Mouse (Mus musculus) liver, embryonic 11.5 days (tissue): ENCODE measurements around the gene Xpot. TPM values are rescaled to one million over a fixed set of nuclear protein-coding genes. Genes with fewer than 3 reads are reported as not detected.

Experiments
- ATAC-seq: fragments of 200-750 bp; cut with Nextera tagmentation; replicated peaks from 2 replicates; pipeline ENCODE4 v1.8.0; 2017; ENCODE audit warnings: moderate number of reproducible peaks, mild to moderate bottlenecking, moderate TSS enrichment, moderate library complexity; ENCODE audit not compliant: low FRiP score
- DNase-seq: peaks from one replicate; pipeline ENCODE4 v3.0.0-alpha.2; 2017; ENCODE audit warnings: low spot score
- H3K27ac ChIP-seq: fragments of 300-500 bp; sonication (generic); 2 replicates; pipeline ENCODE4 v1.5.1; 2014; ENCODE audit warnings: mild to moderate bottlenecking, low read depth, low read length, control low read depth
- H3K27me3 ChIP-seq: fragments of 300-500 bp; sonication (generic); replicated peaks from 2 replicates; pipeline ENCODE4 v1.6.1; 2014; ENCODE audit warnings: low read length, mixed read lengths; ENCODE audit not compliant: control insufficient read depth, insufficient read depth
- H3K36me3 ChIP-seq: fragments of 300-500 bp; sonication (generic); 2 replicates; pipeline ENCODE4 v1.6.1; 2014; ENCODE audit warnings: mild to moderate bottlenecking, low read length, moderate library complexity, mixed read lengths; ENCODE audit not compliant: control insufficient read depth, insufficient read depth
- H3K4me1 ChIP-seq: fragments of 300-500 bp; sonication (generic); replicated peaks from 2 replicates; pipeline ENCODE4 v1.6.1; 2014; ENCODE audit warnings: low read length, mixed read lengths; ENCODE audit not compliant: control insufficient read depth, insufficient read depth
- H3K4me2 ChIP-seq: fragments of 300-500 bp; sonication (generic); 2 replicates; pipeline ENCODE4 v1.6.1; 2014; ENCODE audit warnings: mild to moderate bottlenecking, control low read depth, moderate library complexity
- H3K4me3 ChIP-seq: fragments of 300-500 bp; sonication (generic); 2 replicates; pipeline ENCODE4 v1.5.1; 2014; ENCODE audit warnings: low read depth, low read length, control low read depth
- H3K9ac ChIP-seq: fragments of 300-500 bp; sonication (generic); 2 replicates; pipeline ENCODE4 v1.6.1; 2014; ENCODE audit warnings: low read depth, low read length, control low read depth
- H3K9me3 ChIP-seq: fragments of 300-500 bp; sonication (generic); 2 replicates; pipeline ENCODE4 v1.6.1; 2016; ENCODE audit warnings: low read length, inconsistent platforms, mixed read lengths; ENCODE audit not compliant: control insufficient read depth
- WGBS: fragments of 180-500 bp; shearing (Covaris S2); extraction: QIAGEN DNeasy Blood & Tissue Kit; methylation state at CpG from one replicate; pipeline ENCODE4 v1.1.7; 2014; 5-methylcytosine and 5-hydroxymethylcytosine counted together
- microRNA-seq: library from miRNA; unstranded; fragments of <30 nt; microRNA quantifications from one replicate; pipeline ENCODE4, GENCODE M21; 2017; ENCODE audit warnings: borderline number of aligned reads
- polyA plus RNA-seq: library from polyadenylated mRNA; unstranded; fragments of >200 nt; fragmentation: Nextera tagmentation; extraction: Ambion mirVana; gene quantifications from 2 replicates; pipeline ENCODE4 v1.2.1, GENCODE M21; 2014

Gene Xpot
- polyA plus RNA-seq, 1 experiment from 2014 or later, result 103 TPM

DNA sequence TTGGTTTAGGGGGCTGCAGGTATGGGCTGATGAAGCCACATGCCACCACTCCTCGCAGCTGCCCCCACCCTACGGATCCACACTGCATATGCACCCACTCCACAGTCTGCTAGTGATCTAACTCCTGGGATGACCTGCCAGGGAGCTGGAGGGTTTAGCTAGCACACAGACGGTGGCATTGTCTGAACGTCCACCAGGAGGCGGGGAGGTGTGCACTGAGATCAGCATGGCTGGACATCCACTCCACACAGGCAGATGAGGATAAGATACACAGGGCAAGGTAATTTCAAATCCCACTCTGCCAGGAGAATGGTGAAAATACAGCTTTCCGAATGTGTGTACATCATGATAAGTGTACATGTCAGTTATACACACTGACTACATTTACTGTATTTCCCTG is 69.9 kb downstream of the Xpot start:
- ATAC-seq (peak; percentile 54), DNase-seq (no peak)
- H3K27me3 ChIP-seq, result no peaks in the 10 kb centered on the region
- H3K9me3 ChIP-seq, result no peaks in the 10 kb centered on the region
- 76% methylated on average over 6 of the region's 6 CpGs for WGBS
- no peak overlapping the region for H3K4me3 ChIP-seq
- H3K4me1 ChIP-seq, result no peaks in the 10 kb centered on the region
- H3K9ac ChIP-seq, result no peak overlapping the region
- H3K4me2 ChIP-seq, result no peak overlapping the region
- peaks cover 46% of the 10 kb centered on the region for H3K36me3 ChIP-seq
- H3K27ac ChIP-seq, result no peak overlapping the region

DNA sequence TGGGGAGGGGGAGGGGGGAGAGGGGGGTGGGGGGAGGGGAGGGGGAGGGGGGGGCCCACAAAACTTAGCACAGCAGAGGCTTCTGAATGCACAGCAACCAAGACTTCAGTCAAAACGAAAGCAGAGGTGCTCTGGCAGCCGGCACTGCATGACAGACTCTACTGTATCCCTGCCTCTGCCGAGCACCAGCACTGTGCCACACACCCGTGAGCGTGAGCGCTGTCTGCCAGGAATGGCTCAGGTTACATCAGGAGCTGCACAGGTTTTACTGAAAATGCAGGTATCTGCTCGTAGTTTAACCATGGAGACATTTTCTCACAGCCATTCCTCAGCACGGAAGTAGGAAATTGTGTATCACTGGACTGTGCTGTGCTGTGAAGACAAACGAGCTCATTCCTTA is 75.8 kb downstream of the Xpot start:
- Histone ChIP-seq H3K9ac (no peak overlapping the region), H3K4me1 (no peaks in the 10 kb centered on the region)

DNA sequence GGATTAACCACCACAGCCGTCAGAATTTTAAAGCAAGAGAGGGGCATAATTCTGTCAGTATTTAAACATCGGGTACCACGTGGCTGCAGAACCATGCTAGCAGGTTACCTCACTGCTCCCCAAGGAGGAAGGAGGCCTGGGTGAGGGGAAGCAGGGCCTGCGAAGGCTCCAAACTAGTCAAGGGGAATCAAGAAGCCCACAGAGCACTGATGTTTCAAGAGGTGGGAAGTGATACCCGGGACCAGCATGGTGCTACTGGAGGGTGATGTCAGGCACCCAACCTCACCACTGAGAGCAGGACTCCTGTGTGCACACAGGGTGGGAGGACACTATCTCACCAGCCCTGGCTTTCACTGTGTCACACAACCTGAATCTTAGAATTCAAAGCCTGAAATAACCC is 76.5 kb downstream of the Xpot start:
- Histone ChIP-seq H3K27ac (no peak overlapping the region), H3K4me2 (no peak overlapping the region), H3K4me3 (no peak overlapping the region), H3K9me3 (no peaks in the 10 kb centered on the region), H3K4me1 (no peaks in the 10 kb centered on the region), H3K27me3 (no peaks in the 10 kb centered on the region), H3K36me3 (peaks cover 37% of the 10 kb centered on the region), H3K9ac (no peak overlapping the region)
- ATAC-seq (no peak), DNase-seq (no peak)
- 86% methylated on average over 5 of the region's 5 CpGs for WGBS

More for the DNA sequence above, 75.8 kb downstream of the Xpot start:
- no peak overlapping the region for H3K4me2 ChIP-seq
- DNase-seq (no peak), ATAC-seq (no peak)
- H3K27me3 ChIP-seq, result no peaks in the 10 kb centered on the region
- no peak overlapping the region for H3K4me3 ChIP-seq
- no peak overlapping the region for H3K27ac ChIP-seq
- no peaks in the 10 kb centered on the region for H3K9me3 ChIP-seq
- peaks cover 43% of the 10 kb centered on the region for H3K36me3 ChIP-seq
- WGBS, result 91% methylated on average over 9 of the region's 9 CpGs

DNA sequence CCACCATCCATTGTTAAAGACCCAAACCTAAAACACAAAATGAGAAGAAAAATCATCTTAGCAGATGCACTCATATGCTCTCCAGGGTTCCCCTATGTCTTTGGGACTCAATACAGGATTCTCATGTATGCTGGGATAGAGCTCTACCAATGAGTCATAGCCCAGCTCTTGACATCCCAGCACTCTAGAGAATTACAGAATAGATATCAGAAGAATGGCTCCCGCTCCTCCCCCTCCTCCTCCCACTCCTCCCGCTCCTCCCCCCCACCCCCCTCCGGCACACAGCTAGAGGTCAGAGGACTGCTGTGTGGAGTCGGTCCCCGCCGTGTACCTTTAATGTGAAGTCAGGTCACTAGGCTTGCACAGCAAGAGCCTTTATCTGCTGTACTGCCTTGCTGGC is 79.0 kb downstream of the Xpot start:
- no peaks in the 10 kb centered on the region for H3K4me1 ChIP-seq
- no peak overlapping the region for H3K4me2 ChIP-seq
- ATAC-seq (no peak), DNase-seq (no peak)
- H3K27me3 ChIP-seq, result no peaks in the 10 kb centered on the region
- no peak overlapping the region for H3K27ac ChIP-seq
- H3K36me3 ChIP-seq, result peaks cover 26% of the 10 kb centered on the region
- 66% methylated on average over 6 of the region's 6 CpGs for WGBS
- no peaks in the 10 kb centered on the region for H3K9me3 ChIP-seq
- no peak overlapping the region for H3K9ac ChIP-seq
- no peak overlapping the region for H3K4me3 ChIP-seq

DNA sequence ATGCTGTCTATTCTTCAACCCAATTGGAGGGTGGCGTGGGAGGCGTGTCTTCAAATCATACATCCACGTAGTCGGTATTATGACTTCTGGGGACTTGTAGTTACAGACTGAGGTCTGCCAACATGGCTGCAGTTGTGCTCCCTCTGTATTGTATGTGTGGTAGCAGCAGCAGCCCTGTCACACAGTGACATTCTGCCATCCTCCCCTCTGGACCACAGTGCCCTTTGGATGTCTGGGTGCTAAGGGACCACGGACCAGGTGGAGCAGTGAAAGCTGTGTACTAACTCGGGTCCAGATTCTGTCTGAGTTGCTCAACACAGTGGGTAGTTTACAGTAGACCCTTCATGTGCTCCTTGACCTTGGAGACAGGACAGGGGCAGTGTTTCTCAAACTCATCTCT is 82.6 kb downstream of the Xpot start:
- Histone ChIP-seq H3K4me3 (no peak overlapping the region), H3K27me3 (no peaks in the 10 kb centered on the region), H3K9ac (no peak overlapping the region), H3K36me3 (peaks cover 6% of the 10 kb centered on the region), H3K4me1 (no peaks in the 10 kb centered on the region), H3K9me3 (no peaks in the 10 kb centered on the region), H3K27ac (no peak overlapping the region), H3K4me2 (no peak overlapping the region)
- WGBS, result 93% methylated on average over 6 of the region's 6 CpGs
- DNase-seq (no peak), ATAC-seq (no peak)

DNA sequence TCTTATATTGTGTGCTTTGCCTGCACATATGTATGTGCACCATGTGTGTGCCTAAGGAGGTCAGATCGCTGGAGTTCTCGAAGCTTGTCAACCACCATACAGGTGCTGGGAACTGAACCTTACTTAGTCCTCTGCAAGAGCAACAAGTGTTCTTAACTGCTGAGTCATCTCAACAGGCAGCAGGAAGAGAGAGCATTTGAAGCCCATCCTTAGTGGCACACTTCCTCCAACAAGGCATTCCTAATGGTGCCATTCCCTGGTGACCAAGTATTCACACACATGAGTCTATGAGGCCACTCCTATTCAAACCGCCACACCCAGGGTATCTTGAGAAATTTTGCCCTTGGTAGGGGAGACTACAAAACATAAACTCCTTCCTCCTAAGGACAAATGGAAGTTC is 84.0 kb downstream of the Xpot start:
- no peak overlapping the region for H3K4me2 ChIP-seq
- H3K27ac ChIP-seq, result no peak overlapping the region
- H3K4me1 ChIP-seq, result peaks cover 5% of the 10 kb centered on the region; the same call in 1 of the 2 replicates
- no peaks in the 10 kb centered on the region for H3K27me3 ChIP-seq
- WGBS, result 87% methylated on average over 3 of the region's 3 CpGs
- no peak overlapping the region for H3K9ac ChIP-seq
- no peak for DNase-seq
- no peak for ATAC-seq
- H3K4me3 ChIP-seq, result no peak overlapping the region
- no peaks in the 10 kb centered on the region for H3K9me3 ChIP-seq
- peaks cover 6% of the 10 kb centered on the region for H3K36me3 ChIP-seq

Small RNA genes within 50 kb of the gene (microRNA-seq; reads per million reads assigned to microRNA genes)
- not detected for gene Gm24330

Other genes starting within 250 kb of the Xpot start
- 14.0 and 15.4 TPM in 2 replicates for gene Rassf3, start 150.0 kb downstream of the Xpot start, polyA plus RNA-seq
- 32.0 and 32.1 TPM in 2 replicates for gene Tbk1, start 39.5 kb downstream of the Xpot start, polyA plus RNA-seq
- gene D930020B18Rik, start 15.3 kb upstream of the Xpot start, polyA plus RNA-seq, result 0.39 TPM in 1 of 2 replicates, not detected in the other
- gene BC048403, start 113.6 kb upstream of the Xpot start, polyA plus RNA-seq, result 5.6 and 6.7 TPM in 2 replicates